Mouse (Mus musculus): Measurements from ENCODE around the gene Gm17482.

Gene Gm17482

GRCm38 (mm10) chr6:115245500-115246058 lies 18.4 kb downstream of the Gm17482 start:
- in situ Hi-C loops (cut with MboI, MseI): no loop called here

- in situ Hi-C loops (cut with MboI, MseI): no loop called here
Measured at GRCm38 (mm10) chr6:115251531-115251985, 24.4 kb downstream of the Gm17482 start.

GRCm38 (mm10) chr6:115252099-115252873 lies 25.1 kb downstream of the Gm17482 start, which contains the start of gene Timp4:
Gene Timp4 (minus strand): TSS chr6:115252205.
- in situ Hi-C loops (cut with MboI, MseI): no loop called here

- in situ Hi-C loops (cut with MboI, MseI): no loop called here
Measured at GRCm38 (mm10) chr6:115255171-115255570, 28.0 kb downstream of the Gm17482 start.

GRCm38 (mm10) chr6:115260507-115260906 lies 33.4 kb downstream of the Gm17482 start:
- in situ Hi-C loops (cut with MboI, MseI): no loop called here

- in situ Hi-C loops (cut with MboI, MseI): no loop called here
Measured at GRCm38 (mm10) chr6:115266791-115267190, 39.6 kb downstream of the Gm17482 start.

- in situ Hi-C loops (cut with MboI, MseI): no loop called here
Measured at GRCm38 (mm10) chr6:115267916-115268315, 40.8 kb downstream of the Gm17482 start.

GRCm38 (mm10) chr6:115268551-115269385 lies 41.6 kb downstream of the Gm17482 start:
- in situ Hi-C loops (cut with MboI, MseI): no loop called here

GRCm38 (mm10) chr6:115269561-115269960 lies 42.4 kb downstream of the Gm17482 start:
- in situ Hi-C loops (cut with MboI, MseI): no loop called here

GRCm38 (mm10) chr6:115270085-115270484 lies 42.9 kb downstream of the Gm17482 start:
- in situ Hi-C loops (cut with MboI, MseI): no loop called here

GRCm38 (mm10) chr6:115271326-115271725 lies 44.2 kb downstream of the Gm17482 start:
- in situ Hi-C loops (cut with MboI, MseI): no loop called here

GRCm38 (mm10) chr6:115271866-115272271 lies 44.7 kb downstream of the Gm17482 start:
- in situ Hi-C loops (cut with MboI, MseI): no loop called here

GRCm38 (mm10) chr6:115273346-115273745 lies 46.2 kb downstream of the Gm17482 start:
- in situ Hi-C loops (cut with MboI, MseI): no loop called here

GRCm38 (mm10) chr6:115274705-115275104 lies 47.6 kb downstream of the Gm17482 start:
- in situ Hi-C loops (cut with MboI, MseI): no loop called here

- in situ Hi-C loops (cut with MboI, MseI): no loop called here
Measured at GRCm38 (mm10) chr6:115275116-115275815, 48.1 kb downstream of the Gm17482 start.

GRCm38 (mm10) chr6:115278086-115278485 lies 50.9 kb downstream of the Gm17482 start:
- in situ Hi-C loops (cut with MboI, MseI): no loop called here

- in situ Hi-C loops (cut with MboI, MseI): no loop called here
Measured at GRCm38 (mm10) chr6:115279639-115280038, 52.5 kb downstream of the Gm17482 start.

- in situ Hi-C loops (cut with MboI, MseI): no loop called here
Measured at GRCm38 (mm10) chr6:115284153-115284552, 57.0 kb downstream of the Gm17482 start.

GRCm38 (mm10) chr6:115286441-115286840 lies 59.3 kb downstream of the Gm17482 start:
- in situ Hi-C loops (cut with MboI, MseI): no loop called here

- in situ Hi-C loops (cut with MboI, MseI): no loop called here
Measured at GRCm38 (mm10) chr6:115288223-115288622, 61.1 kb downstream of the Gm17482 start.

- in situ Hi-C loops (cut with MboI, MseI): no loop called here
Measured at GRCm38 (mm10) chr6:115290561-115290960, 63.4 kb downstream of the Gm17482 start.

- in situ Hi-C loops (cut with MboI, MseI): no loop called here
Measured at GRCm38 (mm10) chr6:115291068-115291467, 63.9 kb downstream of the Gm17482 start.
